Mouse (Mus musculus) brain, embryonic 14.5 days (tissue): ENCODE data around the gene Fetub.

Source experiments
- CTCF ChIP-seq: fragments of 200-500 bp; IDR thresholded peaks from 2 replicates; pipeline ENCODE4 v1.5.1; 2012; ENCODE audit warnings: inconsistent platforms, mild to moderate bottlenecking, moderate library complexity, borderline replicate concordance; ENCODE audit not compliant: insufficient read depth, insufficient read length; ENCODE audit errors: extremely low read depth
- POLR2A ChIP-seq: fragments of 200-500 bp; IDR thresholded peaks from 2 replicates; pipeline ENCODE4 v1.6.1; 2012; ENCODE audit warnings: mild to moderate bottlenecking, inconsistent platforms, borderline replicate concordance; ENCODE audit not compliant: poor library complexity, insufficient read depth, insufficient read length, severe bottlenecking; ENCODE audit errors: extremely low read depth

GRCm38 (mm10) chr16:22872397-22872796 lies 45.7 kb upstream of the Fetub start:
- TF ChIP-seq CTCF, result no peak
- TF ChIP-seq POLR2A, result no peak
